17 mouse cellular contexts compared by ENCODE assay signal in the genomic region with DNA sequence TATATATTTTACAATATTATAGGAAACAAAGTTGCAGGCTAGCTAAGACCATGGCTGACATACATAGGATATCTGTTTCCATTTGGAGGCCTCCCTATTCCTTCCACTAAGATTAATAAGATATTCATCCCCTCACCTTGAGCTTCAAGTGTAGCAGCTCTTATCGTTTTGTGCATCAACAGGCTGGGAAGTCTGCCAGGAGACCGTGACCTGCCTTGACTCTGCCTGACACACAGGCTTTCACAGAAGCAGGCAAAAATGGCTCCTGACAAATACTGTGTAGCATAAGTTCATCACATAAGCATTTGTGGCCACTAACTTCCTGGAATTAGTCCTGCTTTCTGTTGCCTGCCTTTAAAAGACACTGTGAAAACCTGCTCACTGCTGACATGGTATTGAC. TPM values are rescaled to one million over a fixed set of nuclear protein-coding genes. Genes with fewer than 3 reads are reported as not detected.
DNase-seq lines count a peak whose midpoint lies in the region; TF ChIP-seq lines count a peak whose summit lies in the region.
"Had no signal": no experiment of that assay in that cellular context is flagged by ENCODE, and none has a peak within 500 bp of the region (broad histone marks: within the 10 kb centered on the region; RNA-seq: fewer than 3 reads in every experiment).

No protein-coding gene starts in this region.

- H3K36me3 ChIP-seq in liver, adult 2 months (ENCODE audit: control insufficient read depth, insufficient read depth, low read length) = no peaks in the 10 kb centered on the region
- H3K36me3 ChIP-seq: embryonic facial prominence, embryonic 13.5 days; heart, embryonic 13.5 days; limb, embryonic 15.5 days; neural tube, embryonic 12.5 days had no signal

- H3K27ac ChIP-seq in liver, adult 2 months (replicated peaks; ENCODE audit: insufficient read depth, low read depth, low read length) = no peak overlapping the region
- H3K27ac ChIP-seq: embryonic facial prominence, embryonic 13.5 days; heart, embryonic 13.5 days; kidney, postnatal 0 days; limb, embryonic 15.5 days; neural tube, embryonic 12.5 days had no signal

- no peak for TF ChIP-seq POLR2A in liver, adult 2 months (IDR thresholded peaks at IDR 0.05; ENCODE audit: extremely low read depth, insufficient read depth, low read length)

- DNase-seq in liver, adult 2 months (ENCODE audit: extremely low read depth, low read depth, low spot score) = peak; percentile 27
- DNase-seq in liver = no peak
- peak; percentile 29 for DNase-seq in 3T3-L1 (ENCODE audit: low read depth, low spot score)
- peak; percentile 84 to 94 for DNase-seq in adrenal gland, adult (ENCODE audit: inconsistent age in 2 of 2, low spot score in 1 of 2)
- DNase-seq in kidney, postnatal 10 days = peak; percentile 40
- DNase-seq in layer of hippocampus, adult 9-10 months (ENCODE audit: low spot score) = no peak
- no peak for DNase-seq in ovary, adult 18-20 months (ENCODE audit: low spot score)
- DNase-seq: cerebellum, adult 2 months; forebrain, postnatal 0 days; heart, postnatal 4 days; right cerebral cortex, postnatal 14 days; thymus, postnatal 25 days had no signal

- H3K4me1 ChIP-seq in liver, adult 2 months (ENCODE audit: control insufficient read depth, insufficient read depth, low read length) = peaks cover 5% of the 10 kb centered on the region; the same call in 1 of the 2 replicates
- H3K4me1 ChIP-seq: embryonic facial prominence, embryonic 13.5 days; limb, embryonic 15.5 days; neural tube, embryonic 12.5 days had no signal

- H3K79me2 ChIP-seq in liver, adult 2 months (ENCODE audit: control insufficient read depth, insufficient read depth, low read length) = no peaks in the 10 kb centered on the region

- no peak overlapping the region for H3K9ac ChIP-seq in liver, adult 2 months (ENCODE audit: low read depth, low read length)
- H3K9ac ChIP-seq: embryonic facial prominence, embryonic 13.5 days; forebrain, postnatal 0 days; heart, embryonic 13.5 days; limb, embryonic 15.5 days; neural tube, embryonic 12.5 days had no signal

- no peak for TF ChIP-seq CTCF in liver, adult 2 months (IDR thresholded peaks at IDR 0.05; ENCODE audit: low read depth, low read length)

- H3K27me3 ChIP-seq in liver, adult 2 months (ENCODE audit: control insufficient read depth, insufficient read depth, low read length) = no peaks in the 10 kb centered on the region
- H3K27me3 ChIP-seq: embryonic facial prominence, embryonic 13.5 days; heart, embryonic 13.5 days; limb, embryonic 15.5 days; neural tube, embryonic 12.5 days had no signal

- 12% methylated on average over 2 of the region's 2 CpGs for WGBS in liver, adult 2 months

- H3K4me3 ChIP-seq in liver, adult 2 months (ENCODE audit: insufficient read depth, low read depth, low read length) = no peak overlapping the region
- H3K4me3 ChIP-seq: embryonic facial prominence, embryonic 13.5 days; heart, embryonic 13.5 days; limb, embryonic 15.5 days; neural tube, embryonic 12.5 days had no signal

RNA-seq across cellular contexts. Expression of a gene that starts 27.1 kb away (rescaled TPM):
- 6.1 and 7.2 TPM in 2 replicates for total RNA-seq in liver, adult 2 months (2014; rRNA removed)
- polyA plus RNA-seq in liver, adult 2 months (2012; rRNA removed) = 1.5 and 2.3 TPM in 2 replicates

RNA-seq across cellular contexts. Expression of a gene that starts 41.1 kb away (rescaled TPM):
- 143 and 164 TPM in 2 replicates for total RNA-seq in liver, adult 2 months (2014; rRNA removed)
- 53.2 and 68.0 TPM in 2 replicates for polyA plus RNA-seq in liver, adult 2 months (2012; rRNA removed)

Comparison
In these comparisons a context has a peak if more than half of its experiments do, and no peak if none do; other contexts are left out.
1. DNase-seq: peak in liver, adult 2 months (single experiment), 3T3-L1 (single experiment), adrenal gland, adult (2 of 2) and kidney, postnatal 10 days (single experiment); none in liver (single experiment), layer of hippocampus, adult 9-10 months (single experiment) and ovary, adult 18-20 months (single experiment).